Mouse (Mus musculus) neural tube, embryonic 15.5 days (tissue): Measurements from ENCODE around the gene Gm13287. TPM values are rescaled to one million over a fixed set of nuclear protein-coding genes. Genes with fewer than 3 reads are reported as not detected.
A peak's percentile ranks its signal among the peaks of the same experiment; 100 is the strongest.
"Not testable (repeated sequence)": the region's sequence is repeated elsewhere in the genome, so short reads cannot be mapped to it uniquely, and the experiment has no call there.

Experiments
- ATAC-seq: fragments of 200-750 bp; cut with Nextera tagmentation; 2 replicates; pipeline ENCODE4 v1.8.0; 2017; ENCODE audit warnings: mild to moderate bottlenecking, moderate TSS enrichment, moderate library complexity; ENCODE audit not compliant: low FRiP score
- H3K27ac ChIP-seq: fragments of 300-500 bp; sonication (generic); replicated peaks from 2 replicates; pipeline ENCODE4 v1.5.1; 2015; ENCODE audit warnings: mild to moderate bottlenecking, inconsistent platforms
- H3K27me3 ChIP-seq: fragments of 300-500 bp; sonication (generic); replicated peaks from 2 replicates; pipeline ENCODE4 v1.6.1; 2015; ENCODE audit warnings: inconsistent platforms
- H3K36me3 ChIP-seq: fragments of 300-500 bp; sonication (generic); 2 replicates; pipeline ENCODE4 v1.6.1; 2015; ENCODE audit warnings: inconsistent platforms
- H3K4me1 ChIP-seq: fragments of 300-500 bp; sonication (generic); 2 replicates; pipeline ENCODE4 v1.6.1; 2015; ENCODE audit warnings: inconsistent platforms
- H3K4me2 ChIP-seq: fragments of 300-500 bp; sonication (generic); 2 replicates; pipeline ENCODE4 v1.6.1; 2015; ENCODE audit warnings: inconsistent platforms, mild to moderate bottlenecking, moderate library complexity
- H3K4me3 ChIP-seq: fragments of 300-500 bp; sonication (generic); replicated peaks from 2 replicates; pipeline ENCODE4 v1.5.1; 2015; ENCODE audit warnings: mild to moderate bottlenecking, inconsistent platforms
- H3K9ac ChIP-seq: fragments of 300-500 bp; sonication (generic); replicated peaks from 2 replicates; pipeline ENCODE4 v1.6.1; 2015; ENCODE audit warnings: mild to moderate bottlenecking, inconsistent platforms
- H3K9me3 ChIP-seq: fragments of 300-500 bp; sonication (generic); replicated peaks from 2 replicates; pipeline ENCODE4 v1.6.1; 2016; ENCODE audit warnings: inconsistent platforms
- WGBS: fragments of 180-500 bp; shearing (Covaris S2); methylation state at CpG from one replicate; pipeline ENCODE4 v1.1.7; 2015; ENCODE audit warnings: mixed read lengths; 5-methylcytosine and 5-hydroxymethylcytosine counted together
- polyA plus RNA-seq: library from polyadenylated mRNA; unstranded; fragments of >200 nt; fragmentation: Nextera tagmentation; extraction: Ambion mirVana; gene quantifications from 2 replicates; pipeline ENCODE4 v1.2.1, GENCODE M21; 2015

Gene Gm13287
- polyA plus RNA-seq, 1 experiment from 2014 or later = not detected

DNA sequence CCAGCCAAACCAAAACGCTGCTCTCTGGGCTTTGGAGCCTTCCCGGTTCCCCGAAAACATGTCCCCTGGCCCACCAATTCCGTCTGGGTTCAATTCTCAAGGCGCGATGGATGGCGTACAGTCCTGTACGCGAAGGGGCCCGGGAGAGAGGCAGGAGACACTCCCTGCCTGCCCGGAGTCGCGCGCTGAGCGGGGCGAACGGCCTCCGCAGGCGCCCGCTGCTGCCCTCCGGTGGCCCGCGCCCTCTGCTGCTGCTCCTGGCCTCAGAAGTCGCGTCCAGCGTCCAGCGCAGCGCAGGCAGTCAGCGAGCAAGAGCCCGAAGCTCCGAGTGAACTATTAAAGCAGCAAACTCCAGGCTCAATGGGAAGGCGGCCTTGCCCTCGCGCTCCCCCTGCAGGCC is 2.7 kb downstream of the Gm13287 start:
- H3K4me3 ChIP-seq = peak overlapping the region; percentile 21; the same call in 1 of the 2 replicates
- ATAC-seq, H3K9me3 ChIP-seq, H3K9ac ChIP-seq, H3K36me3 ChIP-seq, H3K27me3 ChIP-seq, H3K27ac ChIP-seq, H3K4me1 ChIP-seq: not testable (repeated sequence)
- no CpG with 5 or more reads among the region's 34 CpGs for WGBS
- H3K4me2 ChIP-seq = peak overlapping the region; percentile 52

DNA sequence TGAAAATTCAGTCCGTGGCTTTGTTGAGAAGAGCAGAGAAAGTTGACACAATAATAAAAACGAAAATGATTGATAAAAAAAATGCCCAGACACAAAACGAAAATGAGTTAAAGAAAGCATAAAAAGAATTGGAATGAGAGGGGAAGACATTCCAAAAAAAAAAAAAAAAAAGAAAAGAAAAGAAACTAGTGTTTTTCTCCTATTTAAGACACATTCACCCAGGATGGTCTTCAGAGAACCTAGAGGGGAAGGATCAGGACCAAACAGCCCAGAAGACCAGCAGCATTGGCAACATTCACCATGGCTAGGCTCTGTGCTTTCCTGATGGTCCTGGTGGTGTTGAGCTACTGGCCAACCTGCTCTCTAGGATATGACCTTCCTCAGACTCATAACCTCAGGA is 12.9 kb downstream of the Gm13287 start, which contains the start of gene Ifna7:
Ifna7 (plus strand) TSS at position 301 of the 400 bp plus-strand sequence.
- Histone ChIP-seq H3K4me2 (no peak within 1 kb of the TSS), H3K4me3 (no peak within 1 kb of the TSS), H3K27ac (no peak within 1 kb of the TSS), H3K27me3 (no peaks in the 10 kb centered on the region), H3K9ac (no peak within 1 kb of the TSS), H3K4me1 (no peaks in the 10 kb centered on the region), H3K36me3 (no peaks in the 10 kb centered on the region), H3K9me3 (no peaks in the 10 kb centered on the region)
- WGBS = 71% methylated on average over 3 of the region's 3 CpGs
- no peak for ATAC-seq

DNA sequence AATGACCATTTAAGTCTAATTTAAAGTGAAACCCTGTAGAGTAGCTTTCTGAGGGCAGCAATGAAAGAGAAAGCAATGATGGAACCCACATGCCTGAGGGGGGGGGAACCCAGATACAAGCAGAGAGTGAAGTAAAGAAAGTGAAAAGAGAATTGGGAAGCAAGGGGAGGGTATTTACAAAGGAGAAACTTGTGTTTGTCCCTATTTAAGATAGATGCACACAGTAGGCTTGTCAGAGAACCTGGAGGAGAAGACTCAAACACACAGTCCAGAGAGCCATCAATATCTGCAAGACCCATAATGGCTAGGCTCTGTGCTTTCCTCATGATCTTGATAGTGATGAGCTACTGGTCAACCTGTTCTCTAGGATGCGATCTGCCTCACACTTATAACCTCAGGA is 16.6 kb downstream of the Gm13287 start, which contains the start of gene Ifna11:
Ifna11 (plus strand) TSS at position 301 of the 400 bp plus-strand sequence.
- Histone ChIP-seq H3K9me3 (no peaks in the 10 kb centered on the region), H3K36me3 (no peaks in the 10 kb centered on the region), H3K27ac (no peak within 1 kb of the TSS), H3K4me3 (no peak within 1 kb of the TSS), H3K4me2 (no peak within 1 kb of the TSS), H3K27me3 (no peaks in the 10 kb centered on the region), H3K4me1 (no peaks in the 10 kb centered on the region), H3K9ac (no peak within 1 kb of the TSS)
- 85% methylated on average over 1 of the region's 1 CpGs for WGBS
- ATAC-seq = no peak

DNA sequence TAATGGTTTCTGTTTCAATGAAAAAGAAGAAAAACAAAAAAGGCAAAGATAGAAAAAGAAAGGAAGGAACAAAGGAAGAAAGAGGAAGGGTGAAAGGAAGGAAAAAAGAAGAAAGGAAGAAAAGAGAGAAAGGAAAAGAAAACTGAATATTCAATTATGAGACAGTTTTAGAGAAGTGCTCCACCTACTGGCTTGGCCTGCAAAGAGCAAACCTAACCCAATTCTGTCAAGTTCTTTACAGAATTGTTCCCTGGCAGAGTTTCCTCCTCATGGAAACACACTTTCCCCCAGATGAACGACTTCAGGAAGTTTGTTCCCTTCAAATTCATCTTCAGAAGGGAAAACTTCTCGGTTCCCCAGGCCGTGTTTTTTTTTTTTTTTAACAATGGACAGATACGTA is 19.9 kb downstream of the Gm13287 start:
- ATAC-seq = no peak
- Histone ChIP-seq H3K4me3 (no peak overlapping the region), H3K27ac (no peak overlapping the region), H3K27me3 (no peaks in the 10 kb centered on the region), H3K36me3 (no peaks in the 10 kb centered on the region), H3K9ac (no peak overlapping the region), H3K4me1 (no peaks in the 10 kb centered on the region), H3K9me3 (no peaks in the 10 kb centered on the region), H3K4me2 (no peak overlapping the region)
- WGBS = 18% methylated on average over 4 of the region's 4 CpGs

DNA sequence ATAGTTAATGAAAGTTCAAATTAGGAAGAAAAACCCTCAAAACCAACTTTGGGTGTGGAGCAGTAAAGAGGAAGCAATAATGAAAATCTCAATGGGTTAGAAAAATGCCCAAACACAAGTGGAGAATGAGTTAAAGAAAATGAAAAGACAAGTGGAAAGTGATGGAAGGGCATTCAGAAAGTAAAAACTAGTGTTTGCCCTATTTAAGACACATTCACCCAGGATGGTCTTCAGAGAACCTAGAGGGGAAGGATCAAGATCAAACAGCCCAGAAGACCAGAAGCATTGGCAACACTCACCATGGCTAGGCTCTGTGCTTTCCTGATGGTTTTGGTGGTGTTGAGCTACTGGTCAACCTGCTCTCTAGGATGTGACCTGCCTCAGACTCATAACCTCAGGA is 24.1 kb downstream of the Gm13287 start, which contains the start of gene Ifna6:
Ifna6 (plus strand) TSS at position 301 of the 400 bp plus-strand sequence.
- H3K4me2 ChIP-seq, H3K36me3 ChIP-seq, H3K9ac ChIP-seq, ATAC-seq, H3K4me3 ChIP-seq, H3K4me1 ChIP-seq, H3K27me3 ChIP-seq, H3K9me3 ChIP-seq, H3K27ac ChIP-seq: not testable (repeated sequence)

DNA sequence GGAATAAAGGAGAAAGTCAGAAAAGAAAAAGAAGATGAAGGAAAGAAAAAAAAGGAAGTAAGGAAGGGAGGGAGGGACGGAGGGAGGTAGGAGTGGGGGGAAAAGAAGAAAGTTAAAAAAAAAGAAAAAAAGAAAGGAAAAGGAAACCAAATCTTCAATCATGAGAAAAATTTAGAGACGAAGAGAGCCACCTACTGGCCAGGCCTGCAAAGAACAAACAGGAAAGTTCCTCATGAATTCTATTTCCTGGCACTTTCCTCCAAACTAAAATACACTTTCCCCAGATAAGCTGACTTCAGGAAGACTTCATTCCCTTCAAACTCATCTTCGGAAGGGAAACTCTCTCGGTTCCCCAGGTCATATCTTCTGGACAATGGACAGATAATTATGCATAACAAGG is 27.5 kb downstream of the Gm13287 start:
- Histone ChIP-seq H3K4me2 (no peak overlapping the region), H3K9me3 (no peaks in the 10 kb centered on the region), H3K27me3 (no peaks in the 10 kb centered on the region), H3K36me3 (no peaks in the 10 kb centered on the region), H3K4me3 (no peak overlapping the region), H3K27ac (no peak overlapping the region), H3K4me1 (no peaks in the 10 kb centered on the region), H3K9ac (no peak overlapping the region)
- no peak for ATAC-seq
- 36% methylated on average over 4 of the region's 4 CpGs for WGBS

DNA sequence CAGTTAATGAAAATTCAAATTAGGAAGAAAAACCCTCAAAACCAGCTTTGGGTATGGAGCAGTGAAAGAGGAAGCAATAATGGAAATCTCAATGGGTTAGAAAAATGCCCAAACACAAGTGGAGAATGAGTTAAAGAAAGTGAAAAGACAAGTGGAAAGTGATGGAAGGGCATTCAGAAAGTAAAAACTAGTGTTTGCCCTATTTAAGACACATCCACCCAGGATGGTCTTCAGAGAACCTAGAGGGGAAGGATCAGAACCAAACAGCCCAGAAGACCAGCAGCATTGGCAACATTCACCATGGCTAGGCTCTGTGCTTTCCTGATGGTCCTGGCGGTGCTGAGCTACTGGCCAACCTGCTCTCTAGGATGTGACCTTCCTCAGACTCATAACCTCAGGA is 32.2 kb downstream of the Gm13287 start, which contains the start of gene Ifna5:
Ifna5 (plus strand) TSS at position 301 of the 400 bp plus-strand sequence.
- not testable (repeated sequence) for H3K36me3 ChIP-seq, ATAC-seq, H3K4me2 ChIP-seq, H3K27me3 ChIP-seq, H3K4me3 ChIP-seq, H3K9me3 ChIP-seq, H3K4me1 ChIP-seq, H3K27ac ChIP-seq, H3K9ac ChIP-seq
- WGBS = 93% methylated on average over 1 of the region's 1 CpGs

DNA sequence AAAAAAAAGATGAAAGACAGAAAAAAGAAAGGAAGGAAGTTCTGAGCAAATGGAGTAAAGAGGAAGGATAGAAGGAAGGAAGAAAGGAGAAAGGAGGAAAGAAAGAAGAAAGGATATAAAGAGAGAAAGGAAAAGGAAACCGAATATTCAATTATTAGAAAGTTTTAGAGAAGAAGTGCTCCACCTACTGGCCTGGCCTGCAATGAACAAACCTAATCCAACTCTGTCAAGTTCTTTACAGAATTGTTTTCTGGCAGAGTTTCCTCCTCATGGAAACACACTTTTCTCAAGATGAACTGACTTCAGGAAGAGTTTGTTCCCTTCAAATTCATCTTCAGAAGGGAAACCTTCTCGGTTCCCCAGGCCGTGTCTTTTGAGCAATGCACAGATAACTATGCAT is 35.8 kb downstream of the Gm13287 start:
- no peak overlapping the region for H3K9ac ChIP-seq
- no peaks in the 10 kb centered on the region for H3K27me3 ChIP-seq
- H3K4me2 ChIP-seq = no peak overlapping the region
- 42% methylated on average over 3 of the region's 3 CpGs for WGBS
- no peak overlapping the region for H3K4me3 ChIP-seq
- H3K27ac ChIP-seq = no peak overlapping the region
- no peak for ATAC-seq
- no peaks in the 10 kb centered on the region for H3K4me1 ChIP-seq
- no peaks in the 10 kb centered on the region for H3K36me3 ChIP-seq
- H3K9me3 ChIP-seq = no peaks in the 10 kb centered on the region

DNA sequence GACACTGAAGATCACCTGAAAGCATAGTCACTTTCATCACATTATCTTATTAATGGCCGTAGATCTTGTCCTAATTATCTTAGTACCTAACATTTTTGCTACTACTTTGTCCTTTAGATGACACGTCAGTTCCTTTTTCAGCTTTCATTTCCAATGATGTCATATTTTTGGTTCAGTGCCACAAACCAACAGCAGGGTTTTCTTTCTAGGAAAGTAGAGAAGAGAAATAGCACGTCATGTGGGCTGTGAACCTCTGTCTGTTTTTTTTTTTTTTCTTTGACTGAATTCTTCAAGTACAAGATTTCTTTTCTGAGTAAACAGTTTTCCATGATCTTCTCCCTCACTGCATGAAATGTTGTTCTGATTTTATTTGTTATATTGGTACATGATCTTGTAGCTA is 37.0 kb downstream of the Gm13287 start:
- no peak overlapping the region for H3K4me2 ChIP-seq
- H3K9ac ChIP-seq = no peak overlapping the region
- WGBS = 85% methylated on average over 3 of the region's 3 CpGs
- no peak overlapping the region for H3K4me3 ChIP-seq
- no peak for ATAC-seq
- H3K36me3 ChIP-seq = no peaks in the 10 kb centered on the region
- H3K4me1 ChIP-seq = no peaks in the 10 kb centered on the region
- no peaks in the 10 kb centered on the region for H3K9me3 ChIP-seq
- no peaks in the 10 kb centered on the region for H3K27me3 ChIP-seq
- no peak overlapping the region for H3K27ac ChIP-seq

DNA sequence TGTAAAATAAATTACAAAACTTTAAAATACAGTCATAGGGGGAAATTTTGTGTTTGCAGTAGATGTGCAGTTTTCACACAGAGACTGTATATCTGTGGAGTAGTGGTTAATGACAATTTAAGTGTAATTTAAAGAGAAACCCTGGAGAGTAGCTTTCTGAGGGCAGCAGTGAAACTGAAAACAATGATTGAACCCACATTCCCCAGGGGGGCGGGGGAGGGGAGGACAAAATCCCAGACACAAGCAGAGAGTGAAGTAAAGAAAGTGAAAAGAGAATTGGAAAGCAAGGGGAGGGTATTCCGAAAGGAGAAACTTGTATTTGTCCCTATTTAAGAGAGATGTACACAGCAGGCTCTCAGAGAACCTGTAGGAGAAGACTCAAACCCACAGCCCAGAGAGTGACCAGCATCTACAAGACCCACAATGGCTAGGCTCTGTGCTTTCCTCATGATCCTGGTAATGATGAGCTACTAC is 38.4 kb downstream of the Gm13287 start, which contains the start of gene Ifna4:
Ifna4 (plus strand) TSS at position 424 of the 474 bp plus-strand sequence.
- WGBS = 40% methylated on average over 2 of the region's 2 CpGs
- Histone ChIP-seq H3K36me3 (no peaks in the 10 kb centered on the region), H3K27ac (no peak within 1 kb of the TSS), H3K4me3 (no peak within 1 kb of the TSS), H3K4me1 (no peaks in the 10 kb centered on the region), H3K4me2 (no peak within 1 kb of the TSS), H3K27me3 (no peaks in the 10 kb centered on the region), H3K9ac (no peak within 1 kb of the TSS), H3K9me3 (no peaks in the 10 kb centered on the region)
- no peak for ATAC-seq

DNA sequence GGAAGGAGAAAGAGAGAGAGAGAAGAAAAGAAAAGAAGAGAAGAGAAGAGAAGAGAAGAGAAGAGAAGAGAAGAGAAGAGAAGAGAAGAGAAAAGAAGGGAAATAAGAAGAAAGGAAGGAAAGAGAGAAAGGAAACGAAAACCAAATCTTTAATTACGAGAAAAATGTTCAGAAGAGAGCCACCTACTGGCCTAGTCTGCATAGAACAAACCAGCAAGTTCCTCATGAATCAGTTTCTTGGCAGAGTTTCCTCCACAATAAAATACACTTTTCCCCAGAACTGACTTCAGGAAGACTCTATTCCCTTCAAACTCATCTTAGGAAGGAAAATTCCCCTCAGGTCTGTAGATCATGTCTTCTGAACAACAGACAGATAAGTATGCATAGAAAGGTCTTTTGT is 42.3 kb downstream of the Gm13287 start:
- 57% methylated on average over 2 of the region's 2 CpGs for WGBS
- H3K4me1 ChIP-seq = no peaks in the 10 kb centered on the region
- H3K4me2 ChIP-seq = no peak overlapping the region
- H3K9ac ChIP-seq = no peak overlapping the region
- no peak overlapping the region for H3K27ac ChIP-seq
- no peaks in the 10 kb centered on the region for H3K27me3 ChIP-seq
- H3K9me3 ChIP-seq = no peaks in the 10 kb centered on the region
- no peak for ATAC-seq
- H3K4me3 ChIP-seq = no peak overlapping the region
- no peaks in the 10 kb centered on the region for H3K36me3 ChIP-seq

DNA sequence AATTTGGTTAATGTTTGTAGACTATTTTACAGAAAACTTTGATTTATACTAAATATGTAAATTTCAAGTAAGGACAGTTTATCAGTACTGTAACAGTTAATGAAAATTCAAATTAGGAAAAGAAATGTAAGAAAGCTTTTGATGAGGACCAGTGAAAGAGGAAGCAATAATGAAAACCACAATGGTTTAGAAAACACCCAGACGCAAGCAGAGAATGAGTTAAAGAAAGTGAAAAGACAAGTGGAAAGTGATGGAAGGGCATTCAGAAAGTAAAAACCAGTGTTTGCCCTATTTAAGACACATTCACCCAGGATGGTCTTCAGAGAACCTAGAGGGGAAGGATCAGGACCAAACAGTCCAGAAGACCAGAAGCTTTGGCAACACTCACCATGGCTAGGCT is 46.6 kb downstream of the Gm13287 start, which contains the start of gene Ifna1:
Ifna1 (plus strand) TSS at position 390 of the 400 bp plus-strand sequence.
- H3K4me1 ChIP-seq = no peaks in the 10 kb centered on the region
- no peaks in the 10 kb centered on the region for H3K27me3 ChIP-seq
- H3K4me3 ChIP-seq = no peak within 1 kb of the TSS
- no peak within 1 kb of the TSS for H3K4me2 ChIP-seq
- no peaks in the 10 kb centered on the region for H3K36me3 ChIP-seq
- 67% methylated on average over 1 of the region's 1 CpGs for WGBS
- no peak within 1 kb of the TSS for H3K9ac ChIP-seq
- H3K27ac ChIP-seq = no peak within 1 kb of the TSS
- H3K9me3 ChIP-seq = no peaks in the 10 kb centered on the region
- ATAC-seq = no peak
